Mouse (Mus musculus): ENCODE measurements around the gene Bco2.
A peak's percentile ranks its signal among the peaks of the same experiment; 100 is the strongest.

Gene Bco2

GRCm38 (mm10) chr9:50561145-50561917, 6.3 kb upstream of the Bco2 start, which contains the start of gene Tex12:
TSS of gene Tex12 (minus strand) at chr9:50561325.
- DNase-seq (ENCODE audit: low read depth in 2 of 2, low spot score in 2 of 2) = no peak

GRCm38 (mm10) chr9:50554241-50555093, 514 bp downstream of the Bco2 start, which contains the start of gene Il18:
TSS of gene Il18 (plus strand) at chr9:50554827.
- peak; percentile 14 to 19 for DNase-seq (ENCODE audit: low read depth in 2 of 2, low spot score in 2 of 2)

GRCm38 (mm10) chr9:50553547-50553946, 1.4 kb downstream of the Bco2 start:
- DNase-seq (ENCODE audit: low read depth in 2 of 2, low spot score in 2 of 2) = no peak

- no peak for DNase-seq (ENCODE audit: low read depth in 2 of 2, low spot score in 2 of 2)
Observed at GRCm38 (mm10) chr9:50552206-50552605, 2.8 kb downstream of the Bco2 start.

- DNase-seq (ENCODE audit: low read depth in 2 of 2, low spot score in 2 of 2) = no peak
Observed at GRCm38 (mm10) chr9:50548936-50549335, 6.0 kb downstream of the Bco2 start.

GRCm38 (mm10) chr9:50547859-50548478, 7.0 kb downstream of the Bco2 start:
- no peak for DNase-seq (ENCODE audit: low read depth in 2 of 2, low spot score in 2 of 2)

GRCm38 (mm10) chr9:50542401-50542800, 12.6 kb downstream of the Bco2 start:
- DNase-seq (ENCODE audit: low read depth in 2 of 2, low spot score in 2 of 2) = no peak

- DNase-seq (ENCODE audit: low read depth in 2 of 2, low spot score in 2 of 2) = no peak
Observed at GRCm38 (mm10) chr9:50540170-50540569, 14.8 kb downstream of the Bco2 start.

GRCm38 (mm10) chr9:50537295-50537694, 17.7 kb downstream of the Bco2 start:
- no peak for DNase-seq (ENCODE audit: low read depth in 2 of 2, low spot score in 2 of 2)

- no peak for DNase-seq (ENCODE audit: low read depth in 2 of 2, low spot score in 2 of 2)
Observed at GRCm38 (mm10) chr9:50536603-50537135, 18.3 kb downstream of the Bco2 start.

GRCm38 (mm10) chr9:50535930-50536329, 19.1 kb downstream of the Bco2 start:
- no peak for DNase-seq (ENCODE audit: low read depth in 2 of 2, low spot score in 2 of 2)

- no peak for DNase-seq (ENCODE audit: low read depth in 2 of 2, low spot score in 2 of 2)
Observed at GRCm38 (mm10) chr9:50533791-50534190, 21.2 kb downstream of the Bco2 start.

GRCm38 (mm10) chr9:50533328-50533727, 21.7 kb downstream of the Bco2 start:
- peak in 1 of 2 experiments; percentile 25 for DNase-seq (ENCODE audit: low read depth in 2 of 2, low spot score in 2 of 2)

- peak in 1 of 2 experiments; percentile 25 for DNase-seq (ENCODE audit: low read depth in 2 of 2, low spot score in 2 of 2)
Observed at GRCm38 (mm10) chr9:50530890-50531289, 24.1 kb downstream of the Bco2 start.

- peak; percentile 96 for DNase-seq (ENCODE audit: low read depth in 2 of 2, low spot score in 2 of 2)
Observed at GRCm38 (mm10) chr9:50528293-50528892, 26.6 kb downstream of the Bco2 start, which contains the start of gene Pts. TSS of gene Pts (minus strand) at chr9:50528724.

- DNase-seq (ENCODE audit: low read depth in 2 of 2, low spot score in 2 of 2) = peak in 1 of 2 experiments; percentile 42
Observed at GRCm38 (mm10) chr9:50527860-50528259, 27.1 kb downstream of the Bco2 start.

GRCm38 (mm10) chr9:50525585-50525984, 29.4 kb downstream of the Bco2 start:
- DNase-seq (ENCODE audit: low read depth in 2 of 2, low spot score in 2 of 2) = no peak

- no peak for DNase-seq (ENCODE audit: low read depth in 2 of 2, low spot score in 2 of 2)
Observed at GRCm38 (mm10) chr9:50524936-50525335, 30.0 kb downstream of the Bco2 start.

GRCm38 (mm10) chr9:50522574-50522973, 32.4 kb downstream of the Bco2 start:
- no peak for DNase-seq (ENCODE audit: low read depth in 2 of 2, low spot score in 2 of 2)

GRCm38 (mm10) chr9:50521562-50521961, 33.4 kb downstream of the Bco2 start:
- no peak for DNase-seq (ENCODE audit: low read depth in 2 of 2, low spot score in 2 of 2)

- DNase-seq (ENCODE audit: low read depth in 2 of 2, low spot score in 2 of 2) = no peak
Observed at GRCm38 (mm10) chr9:50520748-50521147, 34.2 kb downstream of the Bco2 start.

All from CD8-positive naive resting alpha-beta T cell, adult 2 months (primary cell).